In genomic region chr11:97643380-97644055, GRCm38 (mm10) we compare ENCODE assay signal across 32 mouse cellular contexts. TPM values are rescaled to one million over a fixed set of nuclear protein-coding genes. Genes with fewer than 3 reads are reported as not detected.
"Had no signal": no experiment of that assay in that cellular context is flagged by ENCODE, and none has a peak within 500 bp of the region (broad histone marks: within the 10 kb centered on the region; RNA-seq: fewer than 3 reads in every experiment).

No protein-coding gene starts in this region.

- H3K9me3 ChIP-seq: limb, embryonic 10.5 days; limb, embryonic 12.5 days; limb, embryonic 13.5 days; limb, embryonic 15.5 days; liver, embryonic 12.5 days; liver, embryonic 13.5 days; liver, embryonic 15.5 days; lung, embryonic 15.5 days; midbrain, embryonic 12.5 days; midbrain, embryonic 15.5 days; neural tube, embryonic 12.5 days had no signal

- DNase-seq: left cerebral cortex, postnatal 4 days; liver; liver, embryonic 13.5 days; liver, postnatal 0 days; lung, adult 18-20 months; lung, adult 2 months; lung, embryonic 14.5 days; lung, postnatal 10 days; lung, postnatal 14 days; lung, postnatal 36 days; lung, postnatal 4 days; midbrain, embryonic 14.5 days had no signal

- H3K4me2 ChIP-seq: limb, embryonic 12.5 days; limb, embryonic 13.5 days; limb, embryonic 15.5 days; liver, embryonic 11.5 days; liver, embryonic 12.5 days; liver, embryonic 13.5 days; liver, embryonic 15.5 days; lung, embryonic 14.5 days; lung, embryonic 15.5 days; midbrain, embryonic 12.5 days; midbrain, embryonic 13.5 days; midbrain, embryonic 15.5 days; neural tube, embryonic 12.5 days had no signal

- H3K27ac ChIP-seq: limb, embryonic 10.5 days; limb, embryonic 12.5 days; limb, embryonic 13.5 days; limb, embryonic 15.5 days; liver, embryonic 12.5 days; liver, embryonic 13.5 days; liver, embryonic 14.5 days; liver, embryonic 15.5 days; lung, embryonic 15.5 days; macrophage; midbrain, embryonic 12.5 days; midbrain, embryonic 13.5 days; midbrain, embryonic 15.5 days; neural tube, embryonic 12.5 days had no signal

- ATAC-seq: liver, embryonic 12.5 days; liver, postnatal 0 days; lung, postnatal 0 days; midbrain, embryonic 13.5 days; midbrain, embryonic 15.5 days; midbrain, embryonic 16.5 days had no signal

- H3K4me1 ChIP-seq: limb, embryonic 10.5 days; limb, embryonic 12.5 days; limb, embryonic 13.5 days; limb, embryonic 15.5 days; liver, embryonic 12.5 days; liver, embryonic 13.5 days; liver, embryonic 15.5 days; lung, embryonic 15.5 days; midbrain, embryonic 12.5 days; midbrain, embryonic 13.5 days; midbrain, embryonic 15.5 days; neural tube, embryonic 12.5 days had no signal

- H3K27me3 ChIP-seq: limb, embryonic 12.5 days; limb, embryonic 13.5 days; limb, embryonic 15.5 days; liver, embryonic 15.5 days; lung, embryonic 15.5 days; midbrain, embryonic 12.5 days; midbrain, embryonic 13.5 days; midbrain, embryonic 15.5 days; neural tube, embryonic 12.5 days had no signal

- H3K9ac ChIP-seq: limb, embryonic 12.5 days; limb, embryonic 13.5 days; limb, embryonic 15.5 days; liver, embryonic 12.5 days; liver, embryonic 13.5 days; liver, embryonic 14.5 days; liver, embryonic 15.5 days; liver, postnatal 0 days; lung, embryonic 14.5 days; lung, embryonic 15.5 days; midbrain, embryonic 12.5 days; midbrain, embryonic 13.5 days; midbrain, embryonic 15.5 days; neural tube, embryonic 12.5 days had no signal

- H3K4me3 ChIP-seq: left cerebral cortex, adult 2 months; limb, embryonic 10.5 days; limb, embryonic 12.5 days; limb, embryonic 13.5 days; limb, embryonic 15.5 days; liver, embryonic 12.5 days; liver, embryonic 13.5 days; liver, embryonic 15.5 days; lung, embryonic 15.5 days; megakaryocyte, embryonic 14.5 days; midbrain, embryonic 12.5 days; midbrain, embryonic 13.5 days; midbrain, embryonic 15.5 days; myocyte; neural tube, embryonic 12.5 days had no signal

- H3K36me3 ChIP-seq: limb, embryonic 10.5 days; limb, embryonic 12.5 days; limb, embryonic 13.5 days; limb, embryonic 15.5 days; liver, embryonic 12.5 days; liver, embryonic 13.5 days; liver, embryonic 15.5 days; lung, embryonic 15.5 days; midbrain, embryonic 12.5 days; midbrain, embryonic 13.5 days; midbrain, embryonic 15.5 days; neural tube, embryonic 12.5 days had no signal

RNA-seq across cellular contexts. Expression of gene Pcgf2, which starts 56.8 kb away (rescaled TPM):
- total RNA-seq: monocyte, adult 5-6 weeks had no signal
